Mouse (Mus musculus): ENCODE data around the gene Gm45837. TPM values are rescaled to one million over a fixed set of nuclear protein-coding genes. Genes with fewer than 3 reads are reported as not detected.

The Gm45837 gene
- polyA plus RNA-seq, 1 experiment: 0.55 TPM

DNA sequence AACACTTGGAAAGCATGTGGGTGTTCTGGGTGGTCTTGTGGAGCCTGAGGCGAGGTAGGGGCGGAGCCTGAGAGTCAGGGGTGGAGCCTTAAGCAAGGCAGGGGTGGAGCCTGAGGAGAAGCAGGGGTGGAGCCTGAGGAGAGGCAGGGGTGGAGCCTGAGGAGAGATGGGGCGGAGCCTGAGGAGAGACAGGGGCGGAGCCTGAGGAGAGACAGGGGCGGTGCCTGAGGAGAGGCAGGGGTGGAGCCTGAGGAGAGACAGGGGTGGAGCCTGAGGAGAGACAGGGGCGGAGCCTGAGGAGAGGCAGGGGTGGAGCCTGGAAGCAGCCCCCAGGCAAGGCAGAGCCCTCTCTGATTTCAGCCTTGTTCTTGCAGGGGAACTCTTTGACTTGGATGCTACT lies 90.5 kb downstream of the Gm45837 start:
- Histone ChIP-seq H3K36me3 (ENCODE audit: control insufficient read depth, insufficient read depth) (peaks cover 3% of the 10 kb centered on the region), H3K4me3 (no peak overlapping the region), H3ac (ENCODE audit: control insufficient read depth, insufficient read length) (no peak overlapping the region), H3K4me2 (ENCODE audit: low read depth) (no peak overlapping the region), H3K79me2 (ENCODE audit: control insufficient read depth, insufficient read depth) (no peaks in the 10 kb centered on the region), H3K27me3 (ENCODE audit: control insufficient read depth, insufficient read depth, insufficient read length) (peaks cover 11% of the 10 kb centered on the region)
- TF ChIP-seq TCF3 (IDR thresholded peaks at IDR 0.05; ENCODE audit: insufficient read length, low read depth): no peak

DNA sequence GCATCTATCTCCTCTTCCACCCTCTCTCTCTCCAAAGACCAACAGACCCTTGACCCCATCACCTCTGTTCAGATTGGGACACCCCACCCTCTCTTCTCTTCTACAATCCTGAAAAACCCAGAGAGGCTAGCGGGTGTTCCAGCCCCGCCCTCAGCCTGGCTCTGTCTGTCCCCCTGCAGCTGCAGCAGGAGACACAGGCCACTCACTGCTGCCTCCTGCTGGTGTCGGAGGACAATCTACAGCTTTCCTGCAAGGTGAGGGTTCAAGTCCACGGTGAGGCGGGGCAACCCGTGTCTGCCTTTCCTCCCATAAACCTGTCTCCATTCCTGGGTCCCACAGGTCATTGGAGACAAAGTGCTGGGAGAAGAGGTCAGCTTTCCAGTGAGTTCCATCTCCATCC lies 91.0 kb downstream of the Gm45837 start:
- no peak overlapping the region for H3K4me3 ChIP-seq
- no peak overlapping the region for H3ac ChIP-seq (ENCODE audit: control insufficient read depth, insufficient read length)
- no peaks in the 10 kb centered on the region for H3K79me2 ChIP-seq (ENCODE audit: control insufficient read depth, insufficient read depth)
- no peak overlapping the region for H3K4me2 ChIP-seq (ENCODE audit: low read depth)
- TF ChIP-seq MYOG (IDR thresholded peaks at IDR 0.05; ENCODE audit: control insufficient read depth in 1 of 3, insufficient read depth in 1 of 3, insufficient read length in 2 of 3, low read depth in 2 of 3) (no peak), SRF (IDR thresholded peaks at IDR 0.05; ENCODE audit: control insufficient read depth, insufficient read length, low read depth) (no peak), E2F4 (IDR thresholded peaks at IDR 0.05; ENCODE audit: insufficient read depth) (no peak), CEBPB (IDR thresholded peaks at IDR 0.05; ENCODE audit: insufficient read depth, poor library complexity, severe bottlenecking) (no peak), MAX (IDR thresholded peaks at IDR 0.05; ENCODE audit: low read depth) (no peak), POLR2A (IDR thresholded peaks at IDR 0.05; ENCODE audit: insufficient read length, low read depth) (no peak), USF1 (IDR thresholded peaks at IDR 0.05; ENCODE audit: low read depth) (no peak), TCF3 (IDR thresholded peaks at IDR 0.05; ENCODE audit: insufficient read length, low read depth) (no peak), REST (IDR thresholded peaks at IDR 0.05; ENCODE audit: insufficient read depth, insufficient read length) (no peak), POLR2AphosphoS2 (IDR thresholded peaks at IDR 0.05; ENCODE audit: insufficient read length, low read depth) (no peak), TCF12 (IDR thresholded peaks at IDR 0.05; ENCODE audit: insufficient read depth, poor library complexity, severe bottlenecking) (no peak), MYOD1 (IDR thresholded peaks at IDR 0.05; ENCODE audit: control insufficient read depth in 1 of 3, insufficient read length in 2 of 3, low read depth in 2 of 3) (no peak)
- H3K27me3 ChIP-seq (ENCODE audit: control insufficient read depth, insufficient read depth, insufficient read length): peaks cover 7% of the 10 kb centered on the region
- peaks cover 3% of the 10 kb centered on the region for H3K36me3 ChIP-seq (ENCODE audit: control insufficient read depth, insufficient read depth)

DNA sequence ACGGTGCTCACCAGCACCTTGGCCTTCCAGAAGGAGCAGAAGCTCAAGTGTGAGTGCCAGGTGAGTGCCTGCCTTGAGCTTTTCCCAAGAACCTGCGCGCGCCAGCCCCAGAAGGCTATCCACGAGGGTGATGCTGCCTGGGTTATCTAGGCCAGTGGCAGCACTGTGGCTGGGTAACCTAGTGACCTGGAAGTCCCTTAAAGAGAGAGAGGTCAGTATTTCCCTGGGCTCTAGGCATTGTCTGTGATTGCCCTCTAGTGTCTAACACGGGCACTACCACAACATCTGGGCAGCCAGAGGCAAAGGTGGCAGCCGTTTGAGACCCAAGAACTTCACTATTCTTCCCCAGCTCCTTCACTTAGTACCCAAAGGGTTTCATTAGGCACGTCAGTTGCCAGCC lies 92.7 kb downstream of the Gm45837 start:
- TF ChIP-seq REST (IDR thresholded peaks at IDR 0.05; ENCODE audit: insufficient read depth, insufficient read length) (no peak), POLR2A (IDR thresholded peaks at IDR 0.05; ENCODE audit: insufficient read length, low read depth) (no peak), MYOD1 (IDR thresholded peaks at IDR 0.05; ENCODE audit: control insufficient read depth in 1 of 3, insufficient read length in 2 of 3, low read depth in 2 of 3) (no peak), TCF12 (IDR thresholded peaks at IDR 0.05; ENCODE audit: insufficient read depth, poor library complexity, severe bottlenecking) (no peak), SRF (IDR thresholded peaks at IDR 0.05; ENCODE audit: control insufficient read depth, insufficient read length, low read depth) (no peak), TCF3 (IDR thresholded peaks at IDR 0.05; ENCODE audit: insufficient read length, low read depth) (no peak), MAX (IDR thresholded peaks at IDR 0.05; ENCODE audit: low read depth) (no peak)

DNA sequence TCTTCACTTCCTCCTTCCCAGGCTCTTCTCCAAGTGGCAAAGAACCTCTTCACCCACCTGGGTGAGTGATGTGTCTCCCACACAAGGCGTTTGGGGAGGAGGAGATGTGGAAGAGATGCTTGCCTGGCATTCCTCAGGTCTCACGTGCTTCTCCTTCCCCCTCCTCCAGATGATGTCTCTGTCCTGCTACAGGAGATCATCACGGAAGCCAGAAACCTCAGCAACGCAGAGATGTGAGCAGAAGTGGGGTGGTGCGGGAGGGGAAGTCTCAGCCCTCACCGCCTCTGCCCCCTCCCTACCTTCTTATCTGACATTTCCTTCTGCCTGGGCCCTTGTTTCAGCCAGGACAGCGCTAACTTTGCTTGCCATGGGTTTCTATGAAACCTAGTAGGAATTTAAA lies 93.1 kb downstream of the Gm45837 start:
- Histone ChIP-seq H3K79me2 (ENCODE audit: control insufficient read depth, insufficient read depth) (no peaks in the 10 kb centered on the region), H3ac (ENCODE audit: control insufficient read depth, insufficient read length) (no peak overlapping the region), H3K4me2 (ENCODE audit: low read depth) (no peak overlapping the region), H3K27me3 (ENCODE audit: control insufficient read depth, insufficient read depth, insufficient read length) (peaks cover 5% of the 10 kb centered on the region), H3K4me3 (no peak overlapping the region), H3K36me3 (ENCODE audit: control insufficient read depth, insufficient read depth) (peaks cover 3% of the 10 kb centered on the region)
- TF ChIP-seq SRF (IDR thresholded peaks at IDR 0.05; ENCODE audit: control insufficient read depth, insufficient read length, low read depth): no peak
- TF ChIP-seq MYOD1 (IDR thresholded peaks at IDR 0.05; ENCODE audit: control insufficient read depth in 1 of 3, insufficient read length in 2 of 3, low read depth in 2 of 3): no peak
- no peak for TF ChIP-seq POLR2AphosphoS2 (IDR thresholded peaks at IDR 0.05; ENCODE audit: insufficient read length, low read depth)
- no peak for TF ChIP-seq USF1 (IDR thresholded peaks at IDR 0.05; ENCODE audit: low read depth)
- TF ChIP-seq POLR2A (IDR thresholded peaks at IDR 0.05; ENCODE audit: insufficient read length, low read depth): no peak
- no peak for TF ChIP-seq E2F4 (IDR thresholded peaks at IDR 0.05; ENCODE audit: insufficient read depth)
- no peak for TF ChIP-seq REST (IDR thresholded peaks at IDR 0.05; ENCODE audit: insufficient read depth, insufficient read length)
- TF ChIP-seq MYOG (IDR thresholded peaks at IDR 0.05; ENCODE audit: control insufficient read depth in 1 of 3, insufficient read depth in 1 of 3, insufficient read length in 2 of 3, low read depth in 2 of 3): no peak
- no peak for TF ChIP-seq TCF12 (IDR thresholded peaks at IDR 0.05; ENCODE audit: insufficient read depth, poor library complexity, severe bottlenecking)
- TF ChIP-seq TCF3 (IDR thresholded peaks at IDR 0.05; ENCODE audit: insufficient read length, low read depth): no peak
- TF ChIP-seq MAX (IDR thresholded peaks at IDR 0.05; ENCODE audit: low read depth): no peak
- TF ChIP-seq CEBPB (IDR thresholded peaks at IDR 0.05; ENCODE audit: insufficient read depth, poor library complexity, severe bottlenecking): no peak

More for the DNA sequence above, 92.7 kb downstream of the Gm45837 start:
- H3K4me2 ChIP-seq (ENCODE audit: low read depth): no peak overlapping the region
- peaks cover 5% of the 10 kb centered on the region for H3K27me3 ChIP-seq (ENCODE audit: control insufficient read depth, insufficient read depth, insufficient read length)
- H3ac ChIP-seq (ENCODE audit: control insufficient read depth, insufficient read length): no peak overlapping the region
- H3K4me3 ChIP-seq: no peak overlapping the region
- H3K36me3 ChIP-seq (ENCODE audit: control insufficient read depth, insufficient read depth): peaks cover 3% of the 10 kb centered on the region
- H3K79me2 ChIP-seq (ENCODE audit: control insufficient read depth, insufficient read depth): no peaks in the 10 kb centered on the region

DNA sequence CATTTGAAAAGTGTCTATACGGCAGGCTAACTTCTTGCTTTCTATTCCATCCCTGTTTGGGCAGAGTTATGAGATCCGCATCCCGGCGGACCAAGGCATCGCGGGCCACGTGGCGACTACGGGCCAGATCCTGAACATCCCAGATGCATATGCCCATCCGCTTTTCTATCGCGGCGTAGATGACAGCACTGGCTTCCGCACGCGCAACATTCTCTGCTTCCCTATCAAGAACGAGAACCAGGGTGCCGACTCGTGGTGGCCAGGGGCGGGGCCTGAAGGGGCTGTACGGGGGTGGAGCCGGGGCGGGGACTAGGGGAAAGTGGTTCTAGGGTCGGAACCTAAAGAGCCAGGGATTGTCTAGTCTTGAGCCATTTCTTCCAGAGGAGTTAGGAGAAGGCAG lies 93.8 kb downstream of the Gm45837 start:
- Histone ChIP-seq H3K79me2 (ENCODE audit: control insufficient read depth, insufficient read depth) (no peaks in the 10 kb centered on the region), H3ac (ENCODE audit: control insufficient read depth, insufficient read length) (no peak overlapping the region), H3K36me3 (ENCODE audit: control insufficient read depth, insufficient read depth) (peaks cover 3% of the 10 kb centered on the region), H3K4me3 (no peak overlapping the region), H3K4me2 (ENCODE audit: low read depth) (no peak overlapping the region), H3K27me3 (ENCODE audit: control insufficient read depth, insufficient read depth, insufficient read length) (peaks cover 5% of the 10 kb centered on the region)
- TF ChIP-seq POLR2AphosphoS2 (IDR thresholded peaks at IDR 0.05; ENCODE audit: insufficient read length, low read depth) (no peak), MAX (IDR thresholded peaks at IDR 0.05; ENCODE audit: low read depth) (no peak)
